Comparison of ENCODE assay signal across 27 mouse cellular contexts in the genomic region with DNA sequence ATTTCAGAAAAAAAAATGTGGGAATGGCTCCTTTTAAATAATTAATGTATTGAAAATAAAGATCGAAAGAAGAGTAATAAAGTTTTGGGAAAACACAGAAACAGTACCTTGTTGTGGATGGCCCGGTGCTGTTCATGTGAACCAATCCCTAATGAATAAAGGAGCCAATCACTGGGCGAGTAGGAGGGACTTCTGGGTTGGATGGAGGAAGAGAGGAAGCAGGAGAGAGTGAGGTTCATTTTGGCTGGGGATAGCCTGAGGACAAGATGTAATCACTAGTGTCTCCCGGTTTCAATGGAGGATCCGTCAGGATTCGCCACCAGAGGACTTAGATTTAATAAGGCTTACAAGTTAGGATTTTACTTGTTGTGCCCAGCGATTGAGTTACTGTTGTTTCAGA.
"Had no signal": no experiment of that assay in that cellular context is flagged by ENCODE, and none has a peak within 500 bp of the region (broad histone marks: within the 10 kb centered on the region; RNA-seq: fewer than 3 reads in every experiment).

No protein-coding gene starts in this region.

- H3K4me1 ChIP-seq: heart, embryonic 15.5 days; intestine, embryonic 15.5 days; liver, embryonic 12.5 days had no signal

- H3K9ac ChIP-seq: heart, embryonic 13.5 days; heart, embryonic 15.5 days; hindbrain, embryonic 14.5 days; intestine, embryonic 15.5 days; limb, embryonic 13.5 days; limb, embryonic 15.5 days; liver, embryonic 12.5 days; liver, embryonic 14.5 days had no signal

- H3K4me3 ChIP-seq: heart, adult 2 months; heart, embryonic 13.5 days; heart, embryonic 15.5 days; intestine, embryonic 15.5 days; left cerebral cortex, adult 2 months; limb, embryonic 13.5 days; limb, embryonic 15.5 days; liver, embryonic 12.5 days had no signal

- ATAC-seq: hindbrain, embryonic 16.5 days; inflammation-experienced regulatory T-cells, adult 6 months; intestine, embryonic 15.5 days; intestine, postnatal 0 days; liver, embryonic 12.5 days had no signal

- H3K27ac ChIP-seq: heart, adult 2 months; heart, embryonic 13.5 days; heart, embryonic 15.5 days; hindbrain, embryonic 14.5 days; intestine, embryonic 15.5 days; kidney, postnatal 0 days; left cerebral cortex, adult 2 months; limb, embryonic 13.5 days; limb, embryonic 15.5 days; liver, embryonic 12.5 days; liver, embryonic 14.5 days had no signal

- H3K9me3 ChIP-seq: heart, embryonic 13.5 days; heart, embryonic 15.5 days; intestine, embryonic 15.5 days; limb, embryonic 13.5 days; limb, embryonic 15.5 days; liver, embryonic 12.5 days had no signal

- H3K27me3 ChIP-seq: heart, embryonic 13.5 days; heart, embryonic 15.5 days; intestine, embryonic 15.5 days; limb, embryonic 13.5 days; limb, embryonic 15.5 days; liver, embryonic 12.5 days had no signal

- H3K36me3 ChIP-seq: heart, embryonic 13.5 days; heart, embryonic 15.5 days; intestine, embryonic 15.5 days; limb, embryonic 13.5 days; limb, embryonic 15.5 days; liver, embryonic 12.5 days had no signal

- DNase-seq: gastrocnemius, postnatal 14 days; gastrocnemius, postnatal 36 days; heart, adult 11 months; heart, adult 2 months; heart, postnatal 14 days; heart, postnatal 36 days; kidney, adult 2 months; kidney, adult 9 months; kidney, postnatal 14 days; kidney, postnatal 36 days; layer of hippocampus, adult 9-11 months; left cerebral cortex, postnatal 4 days; lung, adult 18-20 months had no signal

- H3K4me2 ChIP-seq: heart, embryonic 11.5 days; heart, embryonic 13.5 days; heart, embryonic 15.5 days; hindbrain, embryonic 14.5 days; intestine, embryonic 15.5 days; limb, embryonic 13.5 days; limb, embryonic 15.5 days; liver, embryonic 12.5 days had no signal
